Mouse (Mus musculus) gastrocnemius, postnatal 14 days (tissue): Measurements from ENCODE around the gene Trp53bp2. TPM values are rescaled to one million over a fixed set of nuclear protein-coding genes. Genes with fewer than 3 reads are reported as not detected.

ENCODE experiments used
- DNase-seq: peaks from one replicate; pipeline ENCODE4 v3.0.0; 2021; ENCODE audit warnings: mixed read lengths
- intact Hi-C: fragments of 180-260 bp; cut with DNase I; formaldehyde crosslinking; loops from one replicate; pipeline ENCODE4 v1.15.1; 2025; ENCODE audit warnings: low total_unique reads
- long read RNA-seq, 2 experiments: library from polyadenylated mRNA; stranded (forward); transcript quantifications; one replicate each; pipeline ENCODE4 v2.0.0; 2021
- total RNA-seq, 2 experiments: library from RNA; stranded (reverse); gene quantifications; 2 replicates each; pipeline ENCODE4 v1.2.3; 2021

Trp53bp2 gene
- 10 to 100 TPM; 10.7 TPM for total RNA-seq
- long read RNA-seq, experiment 1, full-length matches to known transcripts = 5 of 10 reads
- long read RNA-seq, experiment 1, partial matches to known transcripts = 4 of 10 reads
- long read RNA-seq, experiment 1, other reads (novel, unspliced or antisense) = 1 of 10 reads
- long read RNA-seq, experiment 2, full-length matches to known transcripts = 12 of 15 reads
- long read RNA-seq, experiment 2, partial matches to known transcripts = 2 of 15 reads
- long read RNA-seq, experiment 2, other reads (novel, unspliced or antisense) = 1 of 15 reads

GRCm38 (mm10) chr1:182408684-182409327, at the start of gene Trp53bp2:
TSS of gene Trp53bp2 (plus strand) at chr1:182409172.
- intact Hi-C loops = no loop called here
- peak; percentile 100 for DNase-seq

DNA sequence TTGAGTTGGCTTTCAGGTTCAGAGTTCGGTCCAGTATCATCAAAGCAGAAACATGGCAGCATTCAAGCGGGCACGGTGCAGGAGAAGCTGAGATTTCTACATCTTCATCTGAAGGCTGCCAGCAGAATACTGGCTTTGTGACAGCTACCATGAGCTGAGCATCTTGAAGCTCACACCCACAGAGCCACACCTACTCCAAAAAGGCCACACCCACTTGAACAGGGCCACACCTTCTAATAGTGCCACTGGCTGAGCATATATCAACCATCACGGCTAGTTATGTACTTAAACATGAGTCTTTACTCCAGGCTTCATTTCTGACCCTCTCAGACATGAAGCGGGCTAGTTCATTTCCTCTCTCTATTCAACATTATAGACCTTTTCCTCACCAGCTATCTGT, 46.3 kb upstream of the Trp53bp2 start:
- intact Hi-C loops = no loop called here
- DNase-seq = no peak

GRCm38 (mm10) chr1:182363683-182364404, 45.1 kb upstream of the Trp53bp2 start:
- intact Hi-C loops = no loop called here
- DNase-seq = no peak

DNA sequence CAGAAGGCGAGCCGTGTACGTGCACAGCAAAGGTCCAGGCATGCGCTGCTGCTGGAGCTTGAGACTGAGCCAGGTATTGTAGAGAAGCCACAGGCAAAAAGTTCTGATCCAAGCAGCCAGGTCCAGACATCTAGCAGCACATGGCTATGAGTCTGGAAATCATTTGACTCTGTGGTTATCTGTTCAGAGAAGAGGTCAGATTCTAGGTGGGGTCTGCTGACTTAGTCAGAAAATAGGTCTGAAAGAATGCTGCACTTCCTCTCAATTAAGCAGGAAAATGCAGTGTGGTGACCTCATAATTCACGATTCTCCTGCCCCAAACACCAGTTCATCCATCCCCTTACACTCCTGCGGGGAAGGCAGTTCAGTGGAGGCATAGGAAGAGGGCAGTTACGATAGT, 40.7 kb upstream of the Trp53bp2 start:
- DNase-seq = no peak
- intact Hi-C loops = no loop called here

DNA sequence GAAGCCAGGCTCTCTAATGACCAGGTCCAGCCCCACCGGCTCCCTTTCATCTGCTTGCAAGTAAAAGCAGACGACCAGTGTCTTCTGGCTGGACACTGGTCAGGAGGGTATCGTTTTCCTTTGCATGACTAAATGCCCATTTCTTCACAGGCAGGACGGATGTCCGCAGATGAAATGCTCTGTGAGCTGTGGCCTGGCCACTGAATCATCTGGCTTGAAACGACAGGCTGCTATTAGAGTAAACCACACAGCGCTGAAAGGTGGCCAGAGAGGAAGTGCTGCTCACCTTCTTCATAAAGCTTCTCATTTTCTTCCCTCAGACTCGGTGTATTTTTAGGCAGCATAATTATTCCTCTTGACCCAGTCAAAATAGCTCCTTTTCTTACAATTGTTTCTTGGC, 40.2 kb upstream of the Trp53bp2 start:
- intact Hi-C loops = no loop called here
- no peak for DNase-seq

- no peak for DNase-seq
- intact Hi-C loops = no loop called here
Observed at GRCm38 (mm10) chr1:182369435-182369834, 39.5 kb upstream of the Trp53bp2 start.

DNA sequence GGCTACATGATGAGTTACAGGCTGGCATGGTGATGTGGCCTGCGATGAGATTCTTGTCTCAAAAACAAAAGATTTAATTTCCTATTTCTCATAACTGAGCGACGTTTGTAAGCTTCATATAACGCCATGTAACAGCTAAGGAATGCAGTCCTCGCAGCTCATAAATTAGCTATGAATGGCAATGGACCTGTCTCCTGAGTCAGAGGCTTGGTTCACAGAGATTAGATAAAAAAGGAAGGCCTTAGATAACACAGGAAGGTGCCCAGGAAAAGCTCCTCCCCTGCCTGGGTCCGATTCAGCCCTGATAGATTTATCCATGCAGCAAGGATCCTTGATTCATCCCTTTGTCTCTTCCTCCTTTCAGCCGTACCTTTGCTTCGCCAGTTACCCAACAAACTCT, 37.1 kb upstream of the Trp53bp2 start:
- intact Hi-C loops = loop anchor here (10.0 kb wide), 2 partner anchors 103 to 173 kb away; no protein-coding TSS in a partner anchor
- no peak for DNase-seq

GRCm38 (mm10) chr1:182376221-182376620, 32.8 kb upstream of the Trp53bp2 start:
- intact Hi-C loops = loop anchor here (10.0 kb wide), 2 partner anchors 99 to 169 kb away; no protein-coding TSS in a partner anchor
- DNase-seq = no peak

DNA sequence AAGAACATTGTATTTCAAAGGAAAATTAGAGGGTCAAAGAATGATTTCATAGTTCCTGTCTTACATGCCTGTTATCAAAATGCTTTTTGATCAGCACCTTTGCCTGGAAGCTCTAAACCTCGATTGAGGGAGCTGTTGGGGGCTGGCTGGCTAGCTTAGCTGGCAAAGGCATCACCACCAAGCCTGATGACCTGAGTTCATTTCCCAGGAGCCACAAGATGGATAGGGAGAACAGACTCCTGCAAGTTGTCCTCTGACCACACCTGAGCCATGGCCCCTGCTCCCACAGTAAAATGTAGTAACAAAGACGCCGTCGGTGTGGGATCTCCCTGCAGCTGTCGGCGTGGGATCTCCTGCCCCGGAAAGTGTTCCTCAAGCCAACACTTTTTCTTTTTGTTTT, 32.1 kb upstream of the Trp53bp2 start:
- intact Hi-C loops = loop anchor here (10.0 kb wide), 2 partner anchors 98 to 168 kb away; no protein-coding TSS in a partner anchor
- DNase-seq = no peak

- intact Hi-C loops = loop anchor here (10.0 kb wide), 2 partner anchors 97 to 167 kb away; no protein-coding TSS in a partner anchor
- no peak for DNase-seq
Observed at GRCm38 (mm10) chr1:182377519-182377918, 31.5 kb upstream of the Trp53bp2 start.

GRCm38 (mm10) chr1:182378205-182378835, 30.7 kb upstream of the Trp53bp2 start:
- intact Hi-C loops = loop anchor here (10.0 kb wide), 2 partner anchors 96 to 166 kb away; no protein-coding TSS in a partner anchor
- no peak for DNase-seq

GRCm38 (mm10) chr1:182378876-182379275, 30.1 kb upstream of the Trp53bp2 start:
- DNase-seq = no peak
- intact Hi-C loops = loop anchor here (10.0 kb wide), 2 partner anchors 96 to 166 kb away; no protein-coding TSS in a partner anchor

GRCm38 (mm10) chr1:182380683-182381082, 28.3 kb upstream of the Trp53bp2 start:
- intact Hi-C loops = no loop called here

GRCm38 (mm10) chr1:182381327-182381726, 27.6 kb upstream of the Trp53bp2 start:
- no peak for DNase-seq
- intact Hi-C loops = no loop called here

More at GRCm38 (mm10) chr1:182380683-182381082, 28.3 kb upstream of the Trp53bp2 start:
- no peak for DNase-seq

DNA sequence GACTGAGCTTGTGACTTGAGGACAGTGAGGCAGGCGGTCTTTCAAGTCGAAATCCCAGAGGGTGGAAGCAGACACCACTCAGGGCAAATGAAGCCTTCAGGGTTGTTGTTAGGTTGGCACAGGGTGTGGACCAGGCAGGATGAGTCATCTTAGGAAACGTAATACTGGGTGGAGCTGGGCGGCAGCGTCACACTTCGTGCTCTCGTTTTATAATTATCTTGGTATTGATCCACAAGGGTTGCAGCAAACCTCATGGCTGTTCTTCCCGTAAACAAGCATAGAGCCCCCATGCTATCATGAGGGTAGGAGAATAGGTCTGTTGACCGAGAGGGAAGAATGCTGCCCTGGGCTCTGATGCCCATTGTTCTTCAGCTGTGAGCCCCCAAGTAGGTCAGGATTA, 25.9 kb upstream of the Trp53bp2 start:
- peak; percentile 23 for DNase-seq
- intact Hi-C loops = no loop called here

- no peak for DNase-seq
Observed at GRCm38 (mm10) chr1:182386449-182386848, 22.5 kb upstream of the Trp53bp2 start.

GRCm38 (mm10) chr1:182388729-182389128, 20.2 kb upstream of the Trp53bp2 start:
- intact Hi-C loops = no loop called here

More at GRCm38 (mm10) chr1:182386449-182386848, 22.5 kb upstream of the Trp53bp2 start:
- intact Hi-C loops = no loop called here

DNA sequence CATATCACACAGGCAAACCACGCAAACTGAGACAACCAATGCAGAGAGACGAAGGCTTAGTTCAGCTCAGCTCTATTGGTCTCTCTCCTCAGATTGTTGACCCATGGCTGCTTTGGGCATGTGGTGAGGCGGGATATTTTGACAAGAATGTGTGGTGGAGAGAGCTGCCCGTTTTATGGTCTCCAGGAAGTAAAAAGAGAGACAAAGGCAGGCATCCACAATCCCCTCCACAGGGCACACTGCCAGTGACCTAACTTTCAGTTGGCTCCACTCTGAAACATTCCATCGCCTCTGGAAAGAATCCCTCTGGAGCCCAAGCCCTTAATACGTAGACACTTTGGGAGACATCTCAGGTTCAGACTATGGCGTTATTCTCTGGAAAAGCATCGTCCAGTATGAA, 10.8 kb upstream of the Trp53bp2 start:
- DNase-seq = no peak
- intact Hi-C loops = no loop called here

More at GRCm38 (mm10) chr1:182388729-182389128, 20.2 kb upstream of the Trp53bp2 start:
- DNase-seq = no peak

DNA sequence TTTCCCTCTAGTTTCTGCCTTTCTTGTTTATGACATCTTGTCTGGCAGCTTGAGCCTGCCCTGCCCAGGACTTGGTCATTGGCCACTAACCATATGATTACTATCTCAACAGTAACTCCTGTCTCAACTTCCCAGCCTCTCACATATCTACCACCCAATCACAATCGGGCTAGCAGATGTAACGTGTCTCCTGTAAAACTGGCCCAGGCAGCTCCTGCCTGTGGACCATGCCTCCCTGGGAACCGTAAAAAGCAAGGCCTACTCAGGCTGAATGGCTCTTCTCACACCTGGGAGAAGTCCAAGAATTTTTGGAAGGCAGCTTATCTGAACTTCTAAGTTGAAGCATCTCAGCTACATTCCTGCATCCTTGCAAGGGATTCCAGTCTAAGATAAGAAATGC, 10.2 kb upstream of the Trp53bp2 start:
- DNase-seq = no peak
- intact Hi-C loops = no loop called here

- intact Hi-C loops = no loop called here
- DNase-seq = no peak
Observed at GRCm38 (mm10) chr1:182399205-182399604, 9.8 kb upstream of the Trp53bp2 start.
